Mouse (Mus musculus) NIH3T3 (cell line): ENCODE results near the gene Etv6.

Experiments used
- DNase-seq: peaks from one replicate; pipeline ENCODE4 v3.0.0-alpha.2; 2012; ENCODE audit warnings: low read depth

The Etv6 gene

GRCm38 (mm10) chr6:134143649-134144097 is 108.2 kb downstream of the Etv6 start:
- peak; percentile 29 for DNase-seq

- DNase-seq = no peak
These were observed 109.0 kb downstream of the Etv6 start for GRCm38 (mm10) chr6:134144231-134145130.

- peak; percentile 11 for DNase-seq
These were observed 112.3 kb downstream of the Etv6 start for GRCm38 (mm10) chr6:134147596-134148442.

- no peak for DNase-seq
These were observed 113.0 kb downstream of the Etv6 start for GRCm38 (mm10) chr6:134148443-134148942.

GRCm38 (mm10) chr6:134149606-134150005 is 114.1 kb downstream of the Etv6 start:
- DNase-seq = no peak

GRCm38 (mm10) chr6:134151022-134151680 is 115.7 kb downstream of the Etv6 start:
- DNase-seq = no peak

GRCm38 (mm10) chr6:134151853-134152505 is 116.5 kb downstream of the Etv6 start:
- no peak for DNase-seq

- DNase-seq = no peak
These were observed 117.0 kb downstream of the Etv6 start for GRCm38 (mm10) chr6:134152539-134152938.

GRCm38 (mm10) chr6:134154746-134155145 is 119.2 kb downstream of the Etv6 start:
- DNase-seq = no peak

GRCm38 (mm10) chr6:134155900-134156623 is 120.6 kb downstream of the Etv6 start:
- DNase-seq = no peak

GRCm38 (mm10) chr6:134157533-134158115 is 122.1 kb downstream of the Etv6 start:
- no peak for DNase-seq

GRCm38 (mm10) chr6:134158201-134158600 is 122.7 kb downstream of the Etv6 start:
- no peak for DNase-seq

- DNase-seq = no peak
These were observed 124.2 kb downstream of the Etv6 start for GRCm38 (mm10) chr6:134159672-134160071.

- DNase-seq = no peak
These were observed 125.5 kb downstream of the Etv6 start for GRCm38 (mm10) chr6:134161040-134161439.

- no peak for DNase-seq
These were observed 127.8 kb downstream of the Etv6 start for GRCm38 (mm10) chr6:134163346-134163745.

GRCm38 (mm10) chr6:134164356-134164755 is 128.9 kb downstream of the Etv6 start:
- DNase-seq = peak; percentile 43

- DNase-seq = no peak
These were observed 129.5 kb downstream of the Etv6 start for GRCm38 (mm10) chr6:134165012-134165411.

- DNase-seq = no peak
These were observed 132.5 kb downstream of the Etv6 start for GRCm38 (mm10) chr6:134167963-134168362.

GRCm38 (mm10) chr6:134168799-134169198 is 133.3 kb downstream of the Etv6 start:
- DNase-seq = no peak

- no peak for DNase-seq
These were observed 135.7 kb downstream of the Etv6 start for GRCm38 (mm10) chr6:134171235-134171634.
